Mouse (Mus musculus): ENCODE results near the gene Auts2.
A peak's percentile ranks its signal among the peaks of the same experiment; 100 is the strongest.

The Auts2 gene

DNA sequence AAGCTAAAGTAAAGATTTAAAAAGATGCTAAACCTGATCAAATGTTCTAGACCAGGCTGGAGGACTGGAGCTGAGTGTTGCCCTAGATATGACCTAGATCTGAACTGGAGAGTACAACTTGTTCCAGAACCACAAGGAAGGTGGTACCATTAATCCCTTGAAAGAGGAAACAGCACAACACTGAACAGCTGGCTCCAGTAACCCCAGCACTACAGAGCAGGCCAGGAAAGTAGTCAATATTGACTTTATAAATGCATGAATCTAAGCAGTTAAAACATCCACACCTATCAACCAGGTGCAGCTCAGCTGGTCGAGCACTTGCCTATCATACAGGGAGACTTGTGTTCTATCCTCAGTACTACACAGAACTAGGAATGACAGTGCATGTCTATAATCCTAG, 281.4 kb downstream of the Auts2 start:
- no peak for DNase-seq (ENCODE audit: low spot score)

DNA sequence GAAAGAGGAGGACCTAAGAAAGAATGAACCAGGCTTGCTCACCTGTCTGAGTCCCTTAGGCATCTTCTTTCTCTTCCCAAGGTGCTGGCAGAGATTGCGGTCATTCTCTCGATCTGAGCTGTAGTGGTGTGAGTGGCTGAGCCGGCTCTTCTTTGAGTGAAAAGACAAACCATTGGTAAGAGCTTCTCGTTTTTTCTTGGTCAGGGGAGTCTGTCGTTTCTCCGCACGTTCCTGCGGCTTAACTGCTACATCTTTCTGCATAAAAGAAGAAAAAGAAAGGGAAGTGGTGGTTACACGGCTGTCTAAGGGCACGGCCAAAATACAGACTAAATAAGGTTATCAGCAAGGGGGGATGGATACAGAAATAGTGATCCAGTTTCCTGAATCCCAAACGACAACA, 284.3 kb downstream of the Auts2 start:
- no peak for DNase-seq (ENCODE audit: low spot score)

DNA sequence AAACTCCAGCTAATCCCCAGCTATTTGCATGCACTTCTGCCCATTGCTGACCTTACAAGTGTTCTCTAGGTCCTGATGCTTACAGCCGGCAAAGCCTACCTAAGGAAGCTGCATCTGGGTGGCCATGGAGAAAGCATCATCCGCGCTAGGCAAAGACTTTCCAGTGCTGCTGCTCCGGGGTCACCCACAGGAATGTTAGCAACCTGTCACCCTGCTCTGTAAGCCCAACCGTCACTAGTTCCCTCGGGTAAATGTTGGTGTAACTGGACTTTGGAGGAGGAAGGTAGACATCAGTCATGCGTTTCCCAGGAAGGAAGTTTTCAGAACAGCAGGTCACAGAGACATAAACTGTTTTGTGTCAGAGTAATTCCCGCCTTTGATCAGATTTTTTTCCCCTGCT, 287.6 kb downstream of the Auts2 start:
- no peak for DNase-seq (ENCODE audit: low spot score)

DNA sequence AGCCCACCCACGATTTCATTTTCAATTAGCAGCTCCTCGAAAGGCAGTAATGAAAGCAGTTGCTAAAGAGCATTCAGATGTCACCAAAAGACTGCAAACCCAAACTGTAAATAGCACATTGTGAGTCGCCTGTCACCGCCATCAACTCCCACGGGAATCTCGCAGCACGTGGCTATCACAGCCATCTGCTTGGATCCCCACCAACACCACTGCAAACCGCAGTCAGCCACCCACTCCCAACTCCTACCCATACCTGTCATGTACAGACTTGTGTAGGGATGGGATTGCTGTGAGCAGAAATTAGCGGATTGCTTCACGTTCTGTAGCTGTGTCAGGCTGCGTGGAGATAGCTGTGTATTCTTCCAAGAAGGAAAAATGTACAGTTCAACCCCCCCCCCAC, 293.6 kb downstream of the Auts2 start:
- DNase-seq (ENCODE audit: low spot score): no peak

DNA sequence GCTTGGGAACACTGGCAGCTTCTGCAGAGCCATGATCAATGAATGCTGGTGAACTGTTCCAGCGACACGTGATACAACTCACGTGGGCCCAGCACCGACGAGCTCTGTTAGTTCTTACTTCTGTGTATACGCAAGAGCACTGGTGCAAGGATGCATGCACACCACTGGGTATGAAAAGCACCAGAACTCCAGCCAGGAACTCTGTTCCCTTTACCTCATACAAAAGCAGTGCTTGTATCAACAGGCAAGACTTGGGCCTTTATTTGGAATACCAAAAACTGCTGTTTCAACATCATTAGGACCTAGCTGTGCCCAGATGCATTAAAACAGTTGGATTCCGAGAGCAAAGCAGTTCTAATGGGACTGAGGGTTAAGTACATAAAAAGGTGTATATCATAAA, 295.1 kb downstream of the Auts2 start:
- no peak for DNase-seq (ENCODE audit: low spot score)

DNA sequence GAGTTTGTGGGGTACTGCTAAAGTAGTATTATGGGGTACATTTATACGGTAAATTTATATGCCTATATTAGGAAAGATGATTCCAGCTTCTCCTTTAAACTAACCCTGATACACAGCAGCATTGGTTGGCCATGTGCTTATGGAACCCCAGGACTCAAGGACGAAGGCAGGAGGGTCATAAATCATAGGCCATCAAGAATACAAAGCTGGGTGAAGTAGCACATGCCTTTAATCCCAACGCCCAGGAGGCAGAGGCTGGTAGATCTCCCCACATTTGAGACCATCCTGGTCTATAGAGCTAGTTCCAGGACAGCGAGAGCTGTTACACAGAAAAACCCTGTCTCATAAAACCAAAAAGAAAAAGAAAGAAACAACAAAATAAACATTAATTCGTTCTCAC, 307.7 kb downstream of the Auts2 start:
- no peak for DNase-seq (ENCODE audit: low spot score)

DNA sequence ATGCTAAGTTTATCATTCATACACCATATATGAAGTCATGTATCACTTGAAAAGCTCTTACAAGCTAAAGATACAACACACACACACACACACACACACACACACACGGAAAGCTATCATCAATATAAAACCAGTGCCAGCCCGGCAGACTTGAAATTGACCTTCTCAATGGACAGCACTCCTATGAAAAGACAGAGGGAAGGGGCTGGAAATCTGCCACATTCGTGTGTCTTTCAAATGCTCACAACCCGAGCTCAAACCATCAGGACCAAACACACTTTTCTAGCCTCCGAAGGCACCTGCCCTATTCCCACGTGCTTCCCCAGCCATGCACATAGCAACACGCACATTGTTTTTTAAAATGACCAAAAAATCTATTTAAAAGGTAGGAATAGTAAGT, 308.7 kb downstream of the Auts2 start:
- no peak for DNase-seq (ENCODE audit: low spot score)

DNA sequence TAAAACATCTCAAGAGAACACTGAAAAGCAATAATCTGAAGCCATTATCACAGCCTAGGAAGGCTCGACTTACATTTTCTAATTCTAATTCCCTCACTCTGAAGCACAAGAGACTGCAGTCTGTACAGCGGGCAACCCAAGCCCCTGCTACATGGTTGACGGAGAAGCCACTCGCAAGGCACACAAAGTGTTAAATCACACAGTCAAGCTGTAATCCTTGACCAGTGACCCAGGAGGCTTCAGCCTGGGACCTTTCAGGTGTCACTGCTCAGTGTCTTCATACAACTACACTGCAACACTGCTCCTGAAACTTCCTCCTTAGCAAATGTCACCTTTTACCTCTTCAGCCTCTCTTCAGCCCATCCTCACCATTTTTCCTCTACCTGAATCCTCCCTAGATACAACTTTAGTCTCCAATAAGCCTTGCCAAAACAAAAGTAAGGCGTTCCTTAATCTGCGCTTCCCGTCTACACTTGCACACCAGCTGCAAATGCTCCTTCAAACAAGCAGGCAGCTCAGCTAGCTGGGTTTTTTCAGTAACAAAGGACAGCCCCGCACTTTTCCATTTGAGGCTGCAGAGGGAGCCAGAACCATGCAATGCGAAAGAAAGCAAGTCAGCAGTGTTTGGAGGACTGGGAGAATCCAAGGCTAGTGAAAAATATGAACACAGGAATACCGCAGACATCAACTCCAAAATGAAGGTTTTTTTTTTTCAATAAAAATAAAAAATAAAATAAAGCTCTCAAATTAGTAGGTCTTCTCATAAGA, 311.7 kb downstream of the Auts2 start:
- peak; percentile 50 for DNase-seq (ENCODE audit: low spot score)

DNA sequence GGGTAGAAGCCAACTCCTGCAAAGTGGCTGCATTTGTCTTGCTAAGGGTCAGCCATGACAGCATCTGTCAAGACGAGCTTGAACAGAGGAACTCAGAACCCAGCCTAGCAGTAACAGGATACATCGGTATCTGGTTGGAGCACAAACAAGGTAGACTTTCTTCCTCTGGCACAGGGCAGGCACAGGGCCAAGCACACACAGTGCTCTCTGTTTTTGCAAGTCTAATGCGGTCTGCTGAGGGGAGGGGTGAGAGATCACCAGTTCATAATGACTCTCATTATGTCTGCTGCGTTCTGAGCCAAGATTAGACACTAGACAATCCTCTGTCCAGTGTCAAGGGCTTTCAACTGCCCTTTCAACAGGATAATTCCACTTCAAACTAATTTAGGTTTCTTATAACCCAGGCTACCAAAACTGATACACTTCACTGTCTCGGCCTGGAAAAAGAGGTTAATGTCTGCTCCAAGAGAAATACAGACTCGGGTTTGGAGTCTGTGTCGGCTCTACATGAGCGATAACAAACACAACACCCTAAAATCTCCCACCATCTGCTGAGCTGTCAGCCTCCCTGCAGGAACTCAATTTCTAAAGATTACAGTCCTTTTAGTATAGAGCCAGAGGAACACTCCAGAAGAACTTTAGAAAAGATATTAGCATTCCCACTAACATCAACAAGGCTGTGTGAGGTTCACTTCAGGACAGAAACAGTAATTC, 313.3 kb downstream of the Auts2 start:
- DNase-seq (ENCODE audit: low spot score): peak; percentile 79

DNA sequence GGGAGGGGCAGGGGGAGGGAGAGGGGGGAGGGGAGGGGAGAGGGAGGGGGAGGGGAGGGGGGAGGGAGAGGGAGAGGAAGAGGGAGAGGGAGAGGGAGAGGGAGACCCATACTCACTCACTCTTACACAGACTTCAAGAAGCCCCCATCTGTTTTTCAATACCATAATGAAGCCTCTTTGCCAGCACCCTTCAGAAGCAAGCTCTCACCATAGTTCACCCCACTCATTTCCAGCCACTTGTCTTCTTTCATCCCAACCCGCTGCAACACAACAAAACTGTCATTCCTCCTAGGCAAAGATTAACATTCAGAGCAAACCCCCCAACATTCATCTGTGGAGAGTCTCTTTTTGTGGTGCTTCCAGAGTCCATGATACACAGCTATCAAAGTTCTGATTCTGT, 314.1 kb downstream of the Auts2 start:
- DNase-seq (ENCODE audit: low spot score): no peak

DNA sequence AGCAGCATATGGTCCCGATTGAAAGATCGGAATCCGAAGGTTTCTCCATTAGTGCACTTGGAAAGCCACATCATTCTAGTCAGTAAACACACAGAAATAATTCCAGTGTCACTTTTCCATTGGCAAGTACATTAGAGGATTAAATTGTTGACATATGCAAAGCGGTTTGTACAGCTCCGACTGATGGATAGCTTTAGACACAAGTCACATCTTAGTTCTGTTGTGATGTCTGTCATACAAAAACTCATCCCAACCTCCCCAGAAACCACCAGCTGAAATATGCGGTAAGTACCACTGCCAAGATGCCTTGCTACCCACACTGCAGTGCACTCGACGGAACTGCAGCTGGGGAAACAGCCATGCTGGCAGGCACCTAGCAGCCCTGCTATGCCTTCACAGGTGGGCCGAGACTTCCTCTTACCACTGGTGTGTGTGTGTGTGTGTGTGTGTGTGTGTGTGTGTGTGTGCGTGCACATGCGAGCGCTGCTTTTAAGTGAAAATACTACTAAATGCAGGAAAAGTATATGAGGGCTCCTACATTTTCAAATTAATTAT, 322.7 kb downstream of the Auts2 start:
- no peak for DNase-seq (ENCODE audit: low spot score)

DNA sequence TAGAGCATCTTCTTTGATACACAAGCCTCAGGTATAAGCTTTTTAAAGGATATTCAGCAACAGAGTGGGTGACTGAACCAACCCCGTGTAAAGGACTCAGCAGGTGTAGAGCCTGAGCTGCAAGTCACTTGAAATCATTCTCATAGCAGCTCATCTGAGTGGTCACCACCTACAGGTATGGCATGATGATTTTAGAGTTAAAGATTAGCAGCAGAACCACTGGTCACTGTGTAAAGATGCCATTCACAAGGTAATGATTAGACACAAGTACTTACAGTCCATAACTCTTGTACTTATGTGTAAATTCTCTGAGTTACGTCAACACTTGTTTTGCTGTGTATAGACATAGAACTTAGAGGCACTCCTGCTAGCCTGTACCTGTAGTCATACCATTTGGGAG, 327.0 kb downstream of the Auts2 start:
- no peak for DNase-seq (ENCODE audit: low spot score)

DNA sequence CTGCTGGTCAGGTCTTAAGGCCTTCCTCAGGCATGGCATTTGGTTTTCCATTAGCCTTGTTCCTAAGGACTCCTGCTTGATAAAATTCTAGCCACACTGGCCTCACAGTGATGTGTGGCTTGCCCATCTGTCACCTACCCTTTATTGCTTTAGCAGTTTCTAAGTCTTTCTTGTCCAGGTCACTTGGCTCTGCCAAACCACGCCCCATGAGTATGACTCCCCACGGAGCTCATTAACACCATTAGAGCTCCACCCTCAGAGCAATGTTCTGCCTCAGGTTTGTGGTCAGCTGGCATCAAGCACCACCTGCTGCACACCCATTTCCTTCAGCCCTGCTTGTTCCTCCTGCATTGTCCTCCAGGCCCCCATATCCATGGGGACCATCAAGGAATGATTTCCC, 330.7 kb downstream of the Auts2 start:
- no peak for DNase-seq (ENCODE audit: low spot score)

DNA sequence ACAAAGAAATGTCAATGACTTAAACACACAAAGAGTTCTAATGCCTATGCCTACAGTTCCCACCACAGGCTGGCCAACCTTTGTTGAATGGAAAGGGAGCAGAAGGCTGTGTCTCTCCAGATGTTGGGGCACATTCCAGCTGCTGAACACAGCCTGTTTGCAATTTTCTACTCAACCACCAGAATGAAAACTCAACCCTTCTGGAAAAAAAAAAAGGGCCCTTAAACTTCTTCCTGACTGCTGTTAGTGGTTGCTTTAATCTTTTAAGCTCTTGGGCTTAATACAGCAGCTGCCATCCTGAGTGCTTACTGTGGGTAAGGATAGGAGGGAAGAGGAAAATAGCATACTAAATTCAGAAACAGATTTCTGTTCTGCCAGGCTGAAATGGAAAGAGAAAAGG, 333.4 kb downstream of the Auts2 start:
- no peak for DNase-seq (ENCODE audit: low spot score)

DNA sequence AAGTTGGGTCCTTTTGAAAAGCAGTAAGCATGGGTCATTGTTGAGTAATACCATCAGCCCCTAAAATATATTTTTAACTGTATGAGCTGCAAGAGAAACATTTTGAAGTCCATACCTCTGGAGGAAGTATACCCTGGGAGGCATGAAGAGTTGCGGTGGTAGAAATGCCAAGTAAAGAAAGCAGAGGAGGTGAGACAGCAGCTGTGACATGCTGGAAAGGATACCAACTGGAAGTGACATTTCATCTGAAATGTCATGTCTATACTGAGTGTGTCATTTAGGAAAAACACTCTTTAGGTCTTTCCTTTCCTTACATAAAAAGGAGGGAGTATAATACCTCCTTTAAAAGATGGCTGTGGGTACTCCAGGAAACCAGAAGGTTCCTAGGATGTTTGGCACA, 336.9 kb downstream of the Auts2 start:
- DNase-seq (ENCODE audit: low spot score): no peak

DNA sequence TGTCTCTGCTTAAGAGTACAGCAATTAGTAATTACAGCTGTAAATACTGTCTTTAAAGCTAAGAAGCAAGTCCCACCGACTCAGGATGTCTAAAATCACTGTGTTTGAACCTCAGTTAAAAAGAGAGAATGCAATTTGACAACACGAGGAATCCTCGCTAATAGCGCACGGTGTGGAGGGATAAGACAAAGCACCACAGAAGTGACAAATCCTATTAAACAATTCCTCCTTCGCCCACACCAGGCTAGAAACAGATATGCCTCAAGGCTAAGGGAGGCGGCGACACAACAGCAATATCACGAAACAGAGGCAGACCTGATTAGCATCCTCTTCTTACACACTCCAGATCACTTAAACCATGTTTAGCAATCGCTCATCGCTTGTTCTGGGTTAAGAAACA, 339.3 kb downstream of the Auts2 start:
- peak; percentile 25 for DNase-seq (ENCODE audit: low spot score)

DNA sequence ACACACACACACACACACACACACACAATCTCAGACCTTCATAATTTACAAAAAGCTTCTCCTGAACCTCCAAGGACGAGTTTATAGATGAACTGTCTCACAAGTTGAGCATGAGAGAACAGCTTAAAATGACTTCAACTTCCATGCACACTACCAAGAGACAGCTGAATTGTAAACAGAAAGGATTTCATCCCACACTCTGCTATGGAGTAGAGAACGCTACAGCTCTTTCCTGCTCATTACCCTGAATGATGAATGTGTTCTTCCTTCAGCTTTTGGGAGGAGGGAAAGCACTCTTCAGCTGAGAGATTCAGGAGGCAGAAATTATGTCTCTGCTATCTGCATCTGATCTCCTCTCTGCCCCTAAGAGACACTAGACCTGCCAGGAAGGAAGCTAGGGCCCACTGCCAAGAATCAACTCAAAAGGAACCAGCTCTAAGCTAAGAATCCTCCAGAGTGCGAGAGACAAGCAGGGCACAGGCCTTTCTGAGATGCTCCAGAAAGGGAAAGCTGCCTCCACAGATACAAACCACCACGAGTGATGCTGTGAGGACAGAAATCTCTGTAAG, 342.0 kb downstream of the Auts2 start:
- peak; percentile 59 for DNase-seq (ENCODE audit: low spot score)

DNA sequence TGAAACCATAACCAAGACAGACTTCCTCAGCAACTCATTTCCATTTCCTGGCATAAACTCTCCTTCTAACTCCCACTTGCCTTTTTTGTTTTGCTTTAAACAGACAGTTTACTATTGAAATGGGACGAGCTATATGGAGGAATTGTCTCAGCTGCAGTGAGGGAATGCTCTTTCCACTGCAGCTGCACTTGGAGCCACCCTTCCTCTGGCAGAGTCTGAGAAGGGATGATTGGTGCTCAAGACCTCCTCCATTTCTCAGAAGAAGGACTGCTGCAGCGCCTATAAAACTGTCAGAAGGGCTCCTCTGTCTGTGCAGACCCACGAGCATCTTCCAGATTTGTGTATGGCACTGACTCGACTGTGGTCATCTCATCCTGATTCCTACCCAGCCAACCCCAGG, 342.5 kb downstream of the Auts2 start:
- DNase-seq (ENCODE audit: low spot score): no peak

DNA sequence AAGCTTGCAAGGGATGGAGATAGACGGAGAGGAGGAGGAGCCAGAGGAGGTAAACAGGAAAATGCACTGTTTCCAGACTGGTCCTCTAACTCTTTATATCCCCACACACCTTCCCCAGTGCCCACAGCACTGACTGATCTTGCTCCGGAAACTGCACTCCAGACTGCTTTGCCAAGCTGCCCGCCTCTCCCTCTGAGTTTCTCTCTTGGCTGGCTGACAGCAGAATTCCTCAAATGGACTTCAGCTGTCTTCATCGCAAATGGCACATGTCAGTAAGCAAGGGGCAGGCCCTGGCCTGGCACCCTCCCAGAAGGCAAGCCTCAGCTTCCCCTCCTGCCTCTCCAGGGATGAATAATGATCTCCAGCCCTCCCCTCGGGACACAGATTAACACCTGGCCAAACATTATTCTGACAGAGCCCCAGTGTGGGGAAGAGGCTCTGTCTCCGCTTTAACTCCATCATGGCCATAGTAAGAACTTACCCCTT, 348.1 kb downstream of the Auts2 start:
- DNase-seq (ENCODE audit: low spot score): peak; percentile 75

DNA sequence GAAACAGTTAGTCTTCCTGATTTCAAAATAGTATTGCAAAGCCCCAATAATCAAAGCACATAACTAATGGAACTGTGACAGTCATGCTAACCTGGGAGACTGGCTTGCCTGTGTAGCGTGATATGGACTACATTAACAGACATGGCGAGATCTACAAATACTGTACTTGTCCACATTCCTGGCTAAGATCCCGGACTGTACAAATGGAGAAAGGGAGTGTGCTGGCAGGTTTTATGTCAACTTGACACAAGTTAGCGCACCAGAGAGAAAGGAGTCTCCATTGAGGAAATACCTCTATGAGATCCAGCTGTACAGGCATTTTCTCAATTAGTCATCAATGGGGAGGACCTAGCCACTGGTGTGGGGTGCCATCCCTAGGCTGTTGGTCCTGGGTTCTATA, 353.0 kb downstream of the Auts2 start:
- DNase-seq (ENCODE audit: low spot score): no peak

DNA sequence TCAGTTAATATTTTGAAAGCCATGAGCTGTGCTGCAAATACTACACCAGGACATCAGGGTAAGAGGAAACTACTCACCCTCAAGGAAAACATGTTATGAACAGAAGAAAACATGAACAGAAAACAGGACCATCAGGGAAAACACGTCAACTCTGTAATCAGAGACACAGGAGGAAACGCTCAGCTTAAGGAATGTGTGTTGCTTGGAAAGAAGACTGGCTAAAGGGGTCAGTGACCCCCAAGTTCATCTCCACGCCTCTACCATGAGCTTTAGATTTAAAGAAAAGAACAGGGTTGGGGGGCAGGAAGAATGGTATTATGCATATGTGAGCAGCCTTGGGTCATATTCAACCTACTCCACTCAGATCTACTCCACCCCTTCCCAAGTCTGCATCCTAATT, 356.5 kb downstream of the Auts2 start:
- no peak for DNase-seq (ENCODE audit: low spot score)

DNA sequence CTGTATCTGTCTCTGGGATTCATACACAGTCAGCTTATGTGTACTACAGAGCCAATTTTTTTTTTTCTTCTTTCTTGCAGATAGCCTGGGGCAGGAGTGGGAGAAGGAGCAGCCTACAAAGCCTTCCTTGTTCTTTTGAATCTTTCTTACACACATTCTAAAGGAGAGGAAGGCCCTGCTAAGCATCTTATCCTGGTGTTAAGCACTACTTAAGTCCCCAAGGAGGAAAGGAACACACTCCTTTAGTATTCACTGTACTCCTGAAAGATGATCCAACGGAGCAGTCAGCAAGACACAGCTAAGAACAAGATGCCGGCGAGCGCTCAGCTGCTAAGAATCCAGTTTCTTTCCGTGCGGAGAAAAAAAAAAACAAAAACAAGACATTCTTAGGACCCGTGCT, 356.9 kb downstream of the Auts2 start:
- no peak for DNase-seq (ENCODE audit: low spot score)

All from MN1 (cell line).